Mouse (Mus musculus) MEL (cell line): ENCODE measurements around the gene Ptprn.

Experiments used
- CTCF ChIP-seq, 3 experiments: IDR thresholded peaks in 2 of 3; conservative IDR thresholded peaks in 1 of 3; 2 replicates each; pipeline ENCODE4 v1.5.1; 2011 to 2012; ENCODE audit warnings: low read length in 3 of 3, low read depth in 2 of 3, mild to moderate bottlenecking in 2 of 3, improper control_type of control experiment in 1 of 3, inconsistent platforms in 1 of 3, mixed read lengths in 1 of 3, moderate library complexity in 1 of 3; ENCODE audit not compliant: control insufficient read depth in 1 of 3, insufficient read depth in 1 of 3, poor library complexity in 1 of 3, severe bottlenecking in 1 of 3
- MAFK ChIP-seq: IDR thresholded peaks from 2 replicates; pipeline ENCODE4 v1.6.1; 2011; ENCODE audit warnings: low read depth, mild to moderate bottlenecking, low read length, improper control_type of control experiment, borderline replicate concordance
- MAX ChIP-seq: IDR thresholded peaks from 2 replicates; pipeline ENCODE4 v1.6.1; 2011; ENCODE audit warnings: low read length, improper control_type of control experiment
- MEF2A ChIP-seq: IDR thresholded peaks from 2 replicates; pipeline ENCODE4 v1.6.1; 2014; ENCODE audit warnings: low read depth, mild to moderate bottlenecking, inconsistent platforms, low read length, improper control_type of control experiment; ENCODE audit not compliant: poor library complexity, insufficient replicate concordance, severe bottlenecking; ENCODE audit errors: extremely low read depth
- POLR2A ChIP-seq, 2 experiments: IDR thresholded peaks; 2 replicates each; pipeline ENCODE4 v1.6.1; 2011 to 2012; ENCODE audit warnings: low read length in 2 of 2, mild to moderate bottlenecking in 2 of 2, control low read depth in 1 of 2, improper control_type of control experiment in 1 of 2, low read depth in 1 of 2, moderate library complexity in 1 of 2; ENCODE audit not compliant: control insufficient read depth in 1 of 2, insufficient read depth in 1 of 2, poor library complexity in 1 of 2
- RAD21 ChIP-seq: IDR thresholded peaks from 2 replicates; pipeline ENCODE4 v1.6.1; 2011; ENCODE audit warnings: mild to moderate bottlenecking, low read depth, low read length, improper control_type of control experiment
- TAL1 ChIP-seq: IDR thresholded peaks from 2 replicates; pipeline ENCODE4 v1.6.1; 2012; ENCODE audit warnings: mild to moderate bottlenecking, inconsistent platforms, low read length, moderate library complexity, mixed read lengths

- TF ChIP-seq TAL1 (no peak), CTCF (IDR thresholded peaks at IDR 0.05 in 2 of 3, conservative IDR thresholded peaks at IDR 0.05 in 1 of 3; ENCODE audit: control insufficient read depth in 1 of 3, insufficient read depth in 1 of 3, low read depth in 2 of 3, low read length in 3 of 3, poor library complexity in 1 of 3, severe bottlenecking in 1 of 3) (no peak), MAX (no peak), RAD21 (no peak), POLR2A (IDR thresholded peaks at IDR 0.05; ENCODE audit: control insufficient read depth in 1 of 2, insufficient read depth in 1 of 2, low read depth in 1 of 2, low read length in 2 of 2, poor library complexity in 1 of 2) (no peak), MEF2A (no peak), MAFK (no peak)
Observed at GRCm38 (mm10) chr1:75222926-75223325, 41.4 kb downstream of the Ptprn start.
